Mouse (Mus musculus) liver, embryonic 11.5 days (tissue): Measurements from ENCODE around the gene Epo. TPM values are rescaled to one million over a fixed set of nuclear protein-coding genes. Genes with fewer than 3 reads are reported as not detected.

Experiments
- ATAC-seq: fragments of 200-750 bp; cut with Nextera tagmentation; replicated peaks from 2 replicates; pipeline ENCODE4 v1.8.0; 2017; ENCODE audit warnings: moderate number of reproducible peaks, mild to moderate bottlenecking, moderate TSS enrichment, moderate library complexity; ENCODE audit not compliant: low FRiP score
- DNase-seq: peaks from one replicate; pipeline ENCODE4 v3.0.0-alpha.2; 2017; ENCODE audit warnings: low spot score
- H3K27ac ChIP-seq: fragments of 300-500 bp; sonication (generic); 2 replicates; pipeline ENCODE4 v1.5.1; 2014; ENCODE audit warnings: mild to moderate bottlenecking, low read depth, low read length, control low read depth
- H3K27me3 ChIP-seq: fragments of 300-500 bp; sonication (generic); replicated peaks from 2 replicates; pipeline ENCODE4 v1.6.1; 2014; ENCODE audit warnings: low read length, mixed read lengths; ENCODE audit not compliant: control insufficient read depth, insufficient read depth
- H3K36me3 ChIP-seq: fragments of 300-500 bp; sonication (generic); 2 replicates; pipeline ENCODE4 v1.6.1; 2014; ENCODE audit warnings: mild to moderate bottlenecking, low read length, moderate library complexity, mixed read lengths; ENCODE audit not compliant: control insufficient read depth, insufficient read depth
- H3K4me1 ChIP-seq: fragments of 300-500 bp; sonication (generic); replicated peaks from 2 replicates; pipeline ENCODE4 v1.6.1; 2014; ENCODE audit warnings: low read length, mixed read lengths; ENCODE audit not compliant: control insufficient read depth, insufficient read depth
- H3K4me2 ChIP-seq: fragments of 300-500 bp; sonication (generic); 2 replicates; pipeline ENCODE4 v1.6.1; 2014; ENCODE audit warnings: mild to moderate bottlenecking, control low read depth, moderate library complexity
- H3K4me3 ChIP-seq: fragments of 300-500 bp; sonication (generic); 2 replicates; pipeline ENCODE4 v1.5.1; 2014; ENCODE audit warnings: low read depth, low read length, control low read depth
- H3K9ac ChIP-seq: fragments of 300-500 bp; sonication (generic); 2 replicates; pipeline ENCODE4 v1.6.1; 2014; ENCODE audit warnings: low read depth, low read length, control low read depth
- H3K9me3 ChIP-seq: fragments of 300-500 bp; sonication (generic); 2 replicates; pipeline ENCODE4 v1.6.1; 2016; ENCODE audit warnings: low read length, inconsistent platforms, mixed read lengths; ENCODE audit not compliant: control insufficient read depth
- WGBS: fragments of 180-500 bp; shearing (Covaris S2); extraction: QIAGEN DNeasy Blood & Tissue Kit; methylation state at CpG from one replicate; pipeline ENCODE4 v1.1.7; 2014; 5-methylcytosine and 5-hydroxymethylcytosine counted together
- polyA plus RNA-seq: library from polyadenylated mRNA; unstranded; fragments of >200 nt; fragmentation: Nextera tagmentation; extraction: Ambion mirVana; gene quantifications from 2 replicates; pipeline ENCODE4 v1.2.1, GENCODE M21; 2014

Gene Epo
- polyA plus RNA-seq, 1 experiment from 2014 or later = 7.8 TPM

DNA sequence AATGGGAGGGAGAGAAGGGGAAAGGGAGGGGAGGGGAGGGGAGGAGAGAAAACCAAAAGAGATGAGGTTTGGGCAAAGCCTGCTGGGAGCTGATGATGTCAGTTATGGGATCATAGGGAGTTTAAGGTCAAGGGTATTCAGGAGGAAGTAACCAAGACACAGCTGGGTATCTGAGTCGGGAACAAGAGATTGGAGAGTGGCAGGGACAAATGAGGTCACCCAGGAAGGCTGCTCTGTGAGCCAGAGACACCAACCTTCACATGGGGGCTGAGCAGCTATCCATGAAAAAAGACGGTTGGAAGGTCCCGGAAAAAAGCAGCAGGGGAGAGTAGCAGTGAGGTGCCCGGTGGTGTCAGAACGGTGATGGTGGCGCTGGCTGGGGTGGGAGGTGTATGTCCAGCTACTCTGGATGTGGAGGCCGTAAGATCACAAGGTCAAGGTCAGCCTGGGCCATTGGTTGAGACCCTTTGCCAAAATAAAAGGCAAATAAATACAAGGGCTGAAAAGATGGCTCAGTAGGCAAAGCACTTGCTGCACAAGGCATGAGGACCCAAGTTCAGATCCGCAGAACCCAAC lies 35.3 kb upstream of the Epo start:
- Histone ChIP-seq H3K4me2 (no peak overlapping the region), H3K9me3 (no peaks in the 10 kb centered on the region), H3K9ac (no peak overlapping the region), H3K27me3 (no peaks in the 10 kb centered on the region), H3K27ac (no peak overlapping the region; the same call in 1 of the 2 replicates), H3K4me3 (no peak overlapping the region), H3K36me3 (no peaks in the 10 kb centered on the region), H3K4me1 (peaks cover 25% of the 10 kb centered on the region)
- 76% methylated on average over 8 of the region's 8 CpGs for WGBS
- DNase-seq (no peak), ATAC-seq (no peak)

- H3K27ac ChIP-seq = no peak overlapping the region
- H3K9me3 ChIP-seq = no peaks in the 10 kb centered on the region
- H3K4me1 ChIP-seq = peaks cover 21% of the 10 kb centered on the region
- H3K9ac ChIP-seq = no peak overlapping the region
- ATAC-seq (no peak), DNase-seq (no peak)
- no peak overlapping the region for H3K4me3 ChIP-seq
- WGBS = 88% methylated on average over 5 of the region's 5 CpGs
- H3K36me3 ChIP-seq = no peaks in the 10 kb centered on the region
- no peaks in the 10 kb centered on the region for H3K27me3 ChIP-seq
- H3K4me2 ChIP-seq = no peak overlapping the region
These were observed 33.4 kb upstream of the Epo start for GRCm38 (mm10) chr5:137566416-137566815.

DNA sequence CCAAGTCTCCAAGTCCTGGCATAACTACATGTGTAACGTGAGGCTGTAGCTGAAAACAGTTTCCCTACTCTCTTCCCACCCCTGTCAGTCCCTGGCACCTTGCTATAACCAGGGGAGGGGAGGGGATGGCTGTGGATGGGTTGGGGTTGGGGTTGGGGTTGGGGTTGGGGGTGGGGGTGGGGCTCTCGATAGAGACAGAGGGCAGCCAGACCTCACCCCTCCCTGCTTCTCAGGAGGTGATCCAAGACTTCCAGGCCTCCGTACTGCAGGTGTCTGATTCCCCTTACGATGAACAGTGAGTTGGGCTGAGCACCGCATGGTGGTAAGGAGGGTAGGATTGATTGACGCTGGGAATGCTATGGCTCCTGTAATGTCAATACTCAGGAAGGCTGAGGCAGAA lies 32.7 kb upstream of the Epo start:
- Histone ChIP-seq H3K4me3 (no peak overlapping the region), H3K4me1 (peaks cover 21% of the 10 kb centered on the region), H3K9ac (no peak overlapping the region), H3K9me3 (no peaks in the 10 kb centered on the region), H3K4me2 (no peak overlapping the region), H3K27ac (no peak overlapping the region), H3K27me3 (no peaks in the 10 kb centered on the region), H3K36me3 (no peaks in the 10 kb centered on the region)
- 75% methylated on average over 6 of the region's 6 CpGs for WGBS
- DNase-seq (no peak), ATAC-seq (no peak)

DNA sequence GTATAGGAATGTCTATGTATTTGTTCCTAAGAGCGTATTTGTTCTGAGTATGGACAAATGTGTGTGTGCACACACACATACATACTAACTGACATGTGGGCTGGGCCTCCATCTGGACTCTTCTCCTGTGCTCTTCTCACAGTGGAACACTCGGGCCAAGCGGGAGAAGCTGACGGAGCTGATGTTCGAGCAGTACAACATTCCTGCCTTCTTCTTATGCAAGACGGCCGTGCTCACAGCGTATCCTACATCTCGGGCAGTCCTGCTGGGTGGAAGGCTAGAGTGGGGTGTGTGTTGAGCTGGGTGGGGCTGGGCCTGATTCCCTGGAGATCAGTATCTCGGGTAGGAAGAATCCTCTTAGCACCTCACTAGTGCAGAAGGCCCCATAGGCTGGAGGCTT lies 29.9 kb upstream of the Epo start:
- WGBS = 68% methylated on average over 10 of the region's 10 CpGs

DNA sequence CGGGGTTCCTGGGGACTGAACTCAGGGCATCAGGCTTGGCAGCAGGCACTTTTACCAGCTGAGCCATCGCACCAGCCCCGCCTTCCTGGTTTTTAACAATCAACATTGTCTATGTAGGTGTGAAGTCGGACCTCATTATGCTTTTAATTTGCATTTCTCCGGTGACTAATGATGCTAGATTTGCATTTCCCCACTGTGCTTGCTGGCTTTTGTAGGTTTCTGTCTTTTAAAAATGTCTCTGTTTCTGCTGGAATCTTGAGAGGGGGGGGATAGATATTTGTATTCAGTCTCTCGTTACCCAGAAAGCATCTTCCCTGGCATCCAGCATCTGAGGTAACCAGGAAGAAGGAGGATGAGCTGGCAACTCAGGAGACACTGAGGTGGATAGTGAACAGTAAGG lies 28.5 kb upstream of the Epo start:
- ATAC-seq (no peak), DNase-seq (no peak)
- H3K9me3 ChIP-seq = no peaks in the 10 kb centered on the region
- H3K4me1 ChIP-seq = no peaks in the 10 kb centered on the region
- H3K4me2 ChIP-seq = no peak overlapping the region
- no peak overlapping the region for H3K27ac ChIP-seq
- no peaks in the 10 kb centered on the region for H3K36me3 ChIP-seq
- peaks cover 3% of the 10 kb centered on the region; the same call in 1 of the 2 replicates for H3K27me3 ChIP-seq
- H3K4me3 ChIP-seq = no peak overlapping the region
- H3K9ac ChIP-seq = no peak overlapping the region
- 55% methylated on average over 6 of the region's 6 CpGs for WGBS

More for the DNA sequence above, 29.9 kb upstream of the Epo start:
- H3K9me3 ChIP-seq = no peaks in the 10 kb centered on the region
- H3K27me3 ChIP-seq = peaks cover 3% of the 10 kb centered on the region; the same call in 1 of the 2 replicates
- H3K4me1 ChIP-seq = no peaks in the 10 kb centered on the region; the same call in 1 of the 2 replicates
- H3K4me3 ChIP-seq = no peak overlapping the region
- no peak overlapping the region for H3K4me2 ChIP-seq
- no peak overlapping the region for H3K27ac ChIP-seq
- ATAC-seq = no peak
- DNase-seq = no peak
- no peaks in the 10 kb centered on the region for H3K36me3 ChIP-seq
- no peak overlapping the region for H3K9ac ChIP-seq

- H3K27me3 ChIP-seq = peaks cover 18% of the 10 kb centered on the region
These were observed 20.9 kb upstream of the Epo start for GRCm38 (mm10) chr5:137553898-137554297.

GRCm38 (mm10) chr5:137553411-137553837 lies 20.4 kb upstream of the Epo start, which contains the start of gene Actl6b:
TSS of gene Actl6b (plus strand) at chr5:137553517.
- peaks cover 2% of the 10 kb centered on the region; the same call in 1 of the 2 replicates for H3K4me1 ChIP-seq
- no peak within 1 kb of the TSS for H3K4me3 ChIP-seq
- H3K9me3 ChIP-seq = no peaks in the 10 kb centered on the region
- 2% methylated on average over 37 of the region's 37 CpGs for WGBS
- peak within 1 kb of the TSS; percentile 37 for H3K4me2 ChIP-seq
- H3K9ac ChIP-seq = no peak within 1 kb of the TSS
- ATAC-seq (peak; percentile 69), DNase-seq (peak; percentile 85)
- no peak within 1 kb of the TSS for H3K27ac ChIP-seq
- no peaks in the 10 kb centered on the region for H3K36me3 ChIP-seq
- H3K27me3 ChIP-seq = peaks cover 18% of the 10 kb centered on the region

More at GRCm38 (mm10) chr5:137553898-137554297, 20.9 kb upstream of the Epo start:
- no peak overlapping the region for H3K27ac ChIP-seq
- H3K9ac ChIP-seq = no peak overlapping the region
- DNase-seq = no peak
- 36% methylated on average over 11 of the region's 11 CpGs for whole genome bisulfite sequencing
- H3K4me2 ChIP-seq = no peak overlapping the region
- no peaks in the 10 kb centered on the region for H3K36me3 ChIP-seq
- H3K9me3 ChIP-seq = no peaks in the 10 kb centered on the region
- H3K4me1 ChIP-seq = peaks cover 2% of the 10 kb centered on the region; the same call in 1 of the 2 replicates
- ATAC-seq = no peak
- no peak overlapping the region for H3K4me3 ChIP-seq

DNA sequence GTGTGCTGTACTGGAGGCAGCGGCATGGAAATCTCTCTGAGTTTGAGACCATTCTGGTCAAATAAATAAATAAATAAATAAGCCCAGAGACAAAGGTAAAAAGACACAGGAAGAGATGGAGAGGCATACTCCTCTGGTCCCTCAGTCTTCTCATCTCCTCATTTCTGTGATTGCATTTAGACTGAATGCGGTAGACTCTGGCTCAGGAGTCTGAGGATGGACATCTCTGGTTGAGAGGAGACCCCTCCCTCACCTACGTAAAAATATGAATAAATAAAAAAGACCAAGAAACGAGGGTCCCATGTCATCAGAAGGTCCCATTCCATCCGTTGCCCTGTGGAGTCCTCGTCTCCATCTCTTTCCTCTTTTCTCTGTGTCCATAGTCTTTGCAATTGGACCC lies 20.0 kb upstream of the Epo start:
- H3K27me3 ChIP-seq = peaks cover 18% of the 10 kb centered on the region
- DNase-seq (no peak), ATAC-seq (no peak)
- WGBS = 28% methylated on average over 6 of the region's 6 CpGs
- H3K36me3 ChIP-seq = no peaks in the 10 kb centered on the region
- H3K9me3 ChIP-seq = no peaks in the 10 kb centered on the region
- H3K27ac ChIP-seq = no peak overlapping the region
- H3K4me2 ChIP-seq = peak overlapping the region; percentile 37
- no peak overlapping the region for H3K4me3 ChIP-seq
- H3K4me1 ChIP-seq = peaks cover 2% of the 10 kb centered on the region; the same call in 1 of the 2 replicates
- no peak overlapping the region for H3K9ac ChIP-seq

GRCm38 (mm10) chr5:137551119-137551518 lies 18.1 kb upstream of the Epo start:
- Histone ChIP-seq H3K9ac (no peak overlapping the region), H3K4me2 (no peak overlapping the region), H3K9me3 (no peaks in the 10 kb centered on the region), H3K4me3 (no peak overlapping the region), H3K4me1 (peaks cover 2% of the 10 kb centered on the region; the same call in 1 of the 2 replicates), H3K27ac (no peak overlapping the region), H3K27me3 (peaks cover 18% of the 10 kb centered on the region), H3K36me3 (no peaks in the 10 kb centered on the region)
- DNase-seq (no peak), ATAC-seq (no peak)
- 67% methylated on average over 5 of the region's 5 CpGs for WGBS
